Mouse (Mus musculus) naive thymus-derived CD4-positive, alpha-beta T cell, adult 2 months (primary cell): Measurements from ENCODE around the gene Sdccag8.
A peak's percentile ranks its signal among the peaks of the same experiment; 100 is the strongest.
"Not testable (repeated sequence)": the region's sequence is repeated elsewhere in the genome, so short reads cannot be mapped to it uniquely, and the experiment has no call there.

Source experiments
- DNase-seq: peaks from one replicate; pipeline ENCODE4 v3.0.0-alpha.2; 2011; ENCODE audit warnings: low read depth

Gene Sdccag8

GRCm38 (mm10) chr1:176877756-176878155 is 63.3 kb downstream of the Sdccag8 start:
- DNase-seq: peak; percentile 74

- no peak for DNase-seq
Observed at GRCm38 (mm10) chr1:176879005-176879404, 64.5 kb downstream of the Sdccag8 start.

DNA sequence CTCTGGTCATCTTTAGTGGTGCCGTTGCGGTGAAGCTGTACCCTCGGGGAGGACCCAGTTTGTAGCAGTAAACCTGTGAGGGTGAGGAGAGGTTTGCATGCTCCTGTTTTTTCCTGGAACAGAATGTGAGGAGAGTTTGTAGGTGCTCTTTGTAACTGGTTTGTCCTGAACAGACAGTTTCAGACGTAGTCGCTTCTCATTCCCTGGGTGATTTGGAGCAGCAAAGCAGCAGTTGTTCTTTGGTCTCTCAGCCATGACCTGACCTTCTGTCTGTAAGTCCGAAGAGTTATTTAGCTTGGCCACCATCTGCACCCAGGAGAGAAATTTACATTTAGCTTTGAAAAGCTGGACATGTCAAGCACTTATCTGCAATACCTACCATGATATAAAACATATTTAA is 65.2 kb downstream of the Sdccag8 start:
- no peak for DNase-seq

- DNase-seq: no peak
Observed at GRCm38 (mm10) chr1:176880101-176880500, 65.6 kb downstream of the Sdccag8 start.

DNA sequence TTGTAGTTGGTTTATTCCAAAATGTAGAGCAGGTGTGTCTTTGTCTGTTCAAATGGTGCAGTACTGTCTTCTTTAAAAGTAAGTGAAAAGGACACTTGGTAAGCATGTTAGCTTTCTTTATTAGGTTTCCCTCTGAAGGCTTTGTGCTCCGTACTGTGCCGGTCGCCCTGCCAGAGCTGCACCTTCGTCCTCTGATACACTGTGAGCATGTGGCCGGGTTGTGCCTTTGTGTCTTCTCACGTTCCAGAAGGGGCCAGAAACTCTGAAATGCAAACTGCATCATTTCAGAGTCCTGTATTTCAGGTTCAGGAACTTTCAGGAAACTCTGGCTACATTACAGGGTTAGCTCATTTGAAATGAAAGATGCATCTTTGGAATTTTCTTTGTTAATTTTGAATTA is 66.5 kb downstream of the Sdccag8 start:
- no peak for DNase-seq

- no peak for DNase-seq
Observed at GRCm38 (mm10) chr1:176885207-176885933, 70.9 kb downstream of the Sdccag8 start.

- no peak for DNase-seq
Observed at GRCm38 (mm10) chr1:176886002-176886401, 71.5 kb downstream of the Sdccag8 start.

- no peak for DNase-seq
Observed at GRCm38 (mm10) chr1:176903741-176904140, 89.3 kb downstream of the Sdccag8 start.

DNA sequence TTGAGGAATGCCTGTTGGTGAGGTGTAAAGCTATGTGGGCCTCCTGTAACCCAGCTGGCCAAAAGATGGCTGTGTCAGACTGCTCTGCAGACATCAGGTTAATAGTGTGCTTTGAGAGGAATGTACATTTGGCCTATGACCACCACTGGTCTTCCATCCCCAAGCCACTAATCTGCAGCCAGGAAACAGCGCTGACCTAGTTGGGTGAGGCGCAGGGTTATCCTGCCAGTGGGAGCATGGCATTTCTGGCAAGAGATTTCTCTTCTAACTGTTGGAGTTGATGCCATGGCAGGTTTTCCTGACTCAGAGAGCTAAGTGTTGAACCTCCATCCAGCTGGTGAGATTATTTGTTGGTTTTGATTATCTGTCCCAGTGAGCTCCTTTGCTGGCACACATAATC is 101.5 kb downstream of the Sdccag8 start:
- DNase-seq: no peak

DNA sequence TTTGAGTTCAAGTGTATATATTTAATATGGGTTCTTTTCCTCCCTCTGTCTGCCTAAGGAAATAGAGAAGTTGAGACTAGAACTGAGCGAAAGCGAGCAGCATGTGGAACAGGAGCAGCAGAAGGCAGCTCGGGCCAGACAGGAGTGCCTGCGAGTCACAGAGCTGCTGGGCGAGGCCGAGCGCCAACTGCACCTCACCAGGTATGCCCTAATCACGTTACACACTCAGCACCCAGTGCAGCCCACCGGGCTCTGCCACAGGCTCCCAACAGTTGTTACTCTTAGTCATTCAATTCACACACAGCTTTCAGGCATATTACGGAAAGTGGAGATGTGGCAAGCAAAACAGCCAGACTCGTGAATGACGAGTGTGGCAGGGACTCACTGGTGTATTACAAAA is 105.0 kb downstream of the Sdccag8 start:
- no peak for DNase-seq

GRCm38 (mm10) chr1:176922842-176923241 is 108.4 kb downstream of the Sdccag8 start:
- no peak for DNase-seq

- no peak for DNase-seq
Observed at GRCm38 (mm10) chr1:176926009-176926408, 111.5 kb downstream of the Sdccag8 start.

- DNase-seq: no peak
Observed at GRCm38 (mm10) chr1:176927312-176927711, 112.9 kb downstream of the Sdccag8 start.

DNA sequence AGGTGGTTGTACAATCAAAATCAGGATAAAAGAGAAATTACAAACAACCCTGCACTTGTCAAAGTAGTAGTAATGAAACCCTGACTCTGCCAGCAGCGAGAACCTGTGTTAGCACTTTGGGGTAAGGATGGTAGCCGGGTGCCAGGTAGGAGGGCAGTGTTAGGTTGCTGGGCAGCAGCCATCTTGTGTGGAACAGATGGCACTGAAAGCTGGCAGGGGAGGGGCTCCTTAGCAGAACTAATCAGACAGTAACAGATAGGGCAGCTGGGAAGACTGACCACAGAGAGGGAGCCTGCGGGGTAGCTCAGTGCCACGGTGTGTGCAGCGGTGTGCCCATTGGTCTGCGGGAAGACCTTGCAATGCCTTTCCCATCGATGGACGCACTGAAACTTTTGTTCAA is 115.2 kb downstream of the Sdccag8 start:
- no peak for DNase-seq

- DNase-seq: no peak
Observed at GRCm38 (mm10) chr1:176930574-176930973, 116.1 kb downstream of the Sdccag8 start.

DNA sequence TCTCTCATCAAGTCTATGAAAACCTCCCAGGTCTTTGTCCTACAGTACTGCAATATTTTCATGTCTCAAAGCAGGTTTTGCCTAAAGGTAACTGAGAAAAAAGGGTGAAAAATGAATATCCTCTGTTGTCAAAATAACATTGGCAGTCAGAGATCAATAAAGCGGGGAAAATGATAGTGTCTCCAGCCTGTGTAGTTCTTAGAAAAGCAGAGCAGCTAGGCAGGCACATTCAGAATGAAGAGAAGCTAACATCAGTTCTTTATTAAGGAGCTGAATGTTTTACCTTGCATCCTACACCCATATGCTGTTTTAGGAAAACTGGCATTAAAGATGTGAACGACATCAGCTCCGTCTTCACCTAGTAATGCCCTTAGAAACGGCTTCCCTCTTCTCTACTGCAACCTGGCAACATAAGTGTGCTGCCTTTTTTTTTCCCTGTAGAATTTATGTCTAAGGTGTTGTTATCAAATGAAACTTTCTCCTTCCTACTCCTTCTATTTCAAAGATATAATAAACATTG is 116.6 kb downstream of the Sdccag8 start:
- no peak for DNase-seq

DNA sequence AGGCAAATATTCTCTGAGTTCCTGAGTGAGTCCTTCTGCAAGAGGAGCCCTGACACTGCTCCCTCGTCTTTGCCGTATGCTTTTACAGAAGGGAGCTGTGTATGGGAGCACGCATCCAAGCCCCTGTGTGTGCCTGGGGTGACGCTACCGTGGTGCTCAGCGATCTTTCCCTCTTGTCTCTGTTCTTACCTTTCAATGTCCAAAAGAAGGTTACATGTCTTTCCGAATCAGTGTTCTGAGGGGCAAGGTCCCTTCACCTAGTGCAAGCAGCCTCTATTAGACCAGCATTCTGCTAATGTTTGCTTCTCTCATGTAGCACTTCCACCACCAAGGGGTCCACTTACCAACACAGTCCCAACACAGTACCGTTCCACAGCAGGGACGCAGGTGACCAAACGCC is 117.1 kb downstream of the Sdccag8 start:
- DNase-seq: no peak

- DNase-seq: no peak
Observed at GRCm38 (mm10) chr1:176932320-176932950, 118.0 kb downstream of the Sdccag8 start.

DNA sequence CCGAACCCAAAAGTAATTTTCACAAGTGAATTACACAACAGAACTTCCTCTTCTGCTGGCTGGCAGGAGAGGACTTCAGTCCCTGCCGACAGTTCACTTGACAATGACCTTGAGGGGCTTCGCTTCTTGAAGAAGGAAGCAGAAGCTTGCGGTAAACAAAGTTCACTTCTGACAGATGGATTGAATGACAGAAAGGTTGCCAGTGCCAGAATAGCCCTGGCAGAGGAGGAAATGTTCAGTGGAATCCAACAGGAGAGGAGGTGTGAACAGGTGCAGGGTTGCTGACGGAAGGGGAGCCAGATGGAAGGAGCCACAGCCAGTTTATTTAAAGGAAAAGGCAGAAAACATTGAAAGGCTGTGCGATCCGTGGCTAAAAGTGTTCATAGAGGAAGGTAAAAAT is 118.9 kb downstream of the Sdccag8 start:
- no peak for DNase-seq

- DNase-seq: no peak
Observed at GRCm38 (mm10) chr1:176934043-176934762, 119.7 kb downstream of the Sdccag8 start.

DNA sequence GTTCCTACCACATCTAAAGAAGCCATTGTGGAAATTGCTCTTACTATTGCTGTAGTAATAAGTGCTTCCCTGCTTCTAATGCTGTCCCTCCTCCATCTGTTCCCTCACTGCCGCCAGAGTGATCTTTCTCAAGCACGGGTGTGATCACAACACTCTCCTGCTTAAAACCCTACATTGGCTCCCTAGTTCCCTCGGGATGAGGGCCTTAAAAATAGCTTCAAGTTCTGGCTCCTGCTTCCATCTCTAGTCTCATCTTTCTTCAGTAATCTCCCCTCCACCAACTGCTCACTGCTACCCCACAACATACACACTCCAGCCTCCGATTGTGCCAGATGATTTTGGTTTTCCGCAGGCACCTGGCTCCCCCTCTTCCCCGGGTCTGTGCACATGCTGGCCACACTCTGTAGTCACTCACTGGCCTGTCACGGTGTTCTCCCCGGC is 125.5 kb downstream of the Sdccag8 start:
- DNase-seq: no peak

GRCm38 (mm10) chr1:176941286-176941990 is 127.0 kb downstream of the Sdccag8 start:
- not testable (repeated sequence) for DNase-seq
